Mouse (Mus musculus): Measurements from ENCODE around the gene Esr1. TPM values are rescaled to one million over a fixed set of nuclear protein-coding genes. Genes with fewer than 3 reads are reported as not detected.
"Not testable (repeated sequence)": the region's sequence is repeated elsewhere in the genome, so short reads cannot be mapped to it uniquely, and the experiment has no call there.

Esr1 gene
- 10 to 100 TPM; 30.6 to 39.3 (median 33.9) TPM for total RNA-seq (2022)

DNA sequence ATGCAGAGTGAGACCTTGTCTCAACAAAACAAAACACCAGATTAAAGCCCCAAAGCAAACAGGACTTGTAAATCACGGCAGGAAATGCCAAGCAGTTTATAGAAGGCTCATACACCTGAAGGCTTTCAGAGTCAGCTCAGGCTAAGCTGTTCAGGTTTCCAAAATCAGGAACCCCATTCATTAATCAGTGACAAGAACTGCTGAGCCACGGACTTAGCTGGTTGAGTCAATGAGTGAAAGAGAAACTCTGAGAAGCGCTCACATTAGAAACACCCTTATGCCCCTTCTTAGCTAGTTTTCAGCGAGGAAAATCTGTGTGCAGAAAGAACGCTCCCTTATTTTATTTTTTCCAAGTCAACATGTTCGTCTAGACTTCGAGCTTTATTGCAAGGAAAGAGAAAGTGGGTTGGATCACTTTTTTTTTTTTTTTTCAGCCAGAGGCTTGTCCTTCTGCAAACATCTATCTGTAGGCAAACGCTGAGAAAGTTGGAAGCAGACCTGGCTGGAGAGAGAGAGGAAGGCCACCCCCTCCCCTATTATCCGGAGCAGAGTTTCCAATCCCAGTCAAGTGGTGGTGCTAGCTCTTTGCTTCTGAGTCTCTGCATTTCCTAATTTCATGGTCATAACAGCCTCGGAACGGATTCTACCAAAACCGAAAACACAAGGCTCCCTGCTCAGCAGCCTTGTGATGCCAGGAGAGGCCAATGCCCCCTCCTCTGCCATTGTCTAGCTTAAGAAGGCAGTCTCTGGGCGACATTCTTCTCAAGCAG, at the start of gene Esr1:
Esr1 (plus strand) TSS at position 208 of the 770 bp plus-strand sequence.
- DNase-seq (ENCODE audit: low spot score in 2 of 2) = no peak

DNA sequence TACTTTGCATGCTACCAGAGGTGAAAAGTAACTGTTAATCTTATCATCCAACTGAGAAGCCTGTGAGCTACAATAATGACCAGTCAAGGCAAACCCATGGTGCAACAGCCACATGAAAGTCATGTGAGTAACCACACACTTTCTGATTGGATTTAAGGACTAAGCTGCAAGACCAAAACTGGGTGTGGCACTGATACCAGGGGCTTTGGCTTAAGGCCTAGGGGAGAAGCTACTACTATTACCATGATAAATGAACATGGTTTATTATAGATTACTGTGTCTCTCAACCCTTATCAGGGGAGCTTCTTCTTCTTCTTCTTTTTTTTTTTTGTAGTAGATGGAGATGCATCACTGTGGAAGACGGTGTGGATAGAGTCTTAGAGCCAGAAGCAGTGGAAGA, 46.2 kb upstream of the Esr1 start:
- no peak for DNase-seq (ENCODE audit: low spot score in 2 of 2)

DNA sequence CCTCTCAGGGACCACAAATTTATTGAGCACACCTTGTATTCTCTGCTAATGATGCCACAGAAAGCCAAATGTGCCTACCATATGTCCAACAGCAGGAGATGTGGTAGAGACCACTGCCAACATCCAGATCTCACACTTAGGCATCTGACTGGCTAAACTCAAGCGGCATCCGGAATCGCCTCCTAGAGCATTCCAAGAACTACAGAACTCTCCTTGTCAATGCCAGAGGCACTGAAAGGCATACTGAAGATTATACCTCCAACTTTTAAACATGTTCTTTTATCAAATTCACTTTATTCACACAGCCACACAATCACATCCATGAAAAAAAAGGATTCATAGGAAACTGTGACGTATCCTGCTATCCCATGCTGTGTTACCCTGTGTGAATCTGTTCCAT, 40.6 kb upstream of the Esr1 start:
- no peak for DNase-seq (ENCODE audit: low spot score in 2 of 2)

DNA sequence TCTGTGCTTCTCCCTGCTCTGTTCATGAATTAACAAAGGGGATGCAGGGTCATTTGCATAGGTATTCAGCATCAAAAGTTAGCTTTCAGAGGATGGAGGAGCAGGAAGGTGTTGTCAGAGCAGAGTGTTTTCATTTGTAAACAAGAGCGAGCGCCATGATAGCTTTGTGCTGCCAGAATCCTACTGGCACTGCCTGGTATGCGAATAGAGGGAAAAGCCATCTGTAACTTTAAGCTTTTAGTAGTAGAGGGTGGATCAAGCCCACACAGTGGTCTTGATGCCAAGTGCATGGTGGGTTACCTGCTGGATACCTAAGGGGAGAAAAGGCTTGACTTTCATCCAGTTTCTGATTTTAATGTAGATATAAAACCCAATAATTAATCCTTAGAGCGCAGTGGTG, 40.1 kb upstream of the Esr1 start:
- DNase-seq (ENCODE audit: low spot score in 2 of 2) = no peak

DNA sequence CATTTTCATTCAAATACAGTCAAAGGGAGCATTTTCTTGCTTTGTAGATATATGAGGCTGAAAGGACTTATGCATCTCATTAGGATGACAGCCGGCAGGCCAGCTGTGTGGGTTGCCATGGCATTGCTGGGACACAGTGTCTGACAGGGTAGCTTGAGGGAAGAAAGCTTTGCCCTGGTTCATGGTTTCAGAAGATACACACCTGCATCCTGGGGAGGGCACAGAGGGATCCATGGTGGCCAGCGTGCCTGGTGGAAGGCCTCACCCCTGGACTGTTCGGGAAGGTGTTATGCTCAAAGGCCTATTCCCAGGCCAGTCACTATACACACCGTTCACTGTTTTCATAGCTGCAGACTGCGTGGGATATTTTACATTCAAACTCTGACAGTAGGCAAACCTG, 29.5 kb upstream of the Esr1 start:
- DNase-seq (ENCODE audit: low spot score in 2 of 2) = no peak

DNA sequence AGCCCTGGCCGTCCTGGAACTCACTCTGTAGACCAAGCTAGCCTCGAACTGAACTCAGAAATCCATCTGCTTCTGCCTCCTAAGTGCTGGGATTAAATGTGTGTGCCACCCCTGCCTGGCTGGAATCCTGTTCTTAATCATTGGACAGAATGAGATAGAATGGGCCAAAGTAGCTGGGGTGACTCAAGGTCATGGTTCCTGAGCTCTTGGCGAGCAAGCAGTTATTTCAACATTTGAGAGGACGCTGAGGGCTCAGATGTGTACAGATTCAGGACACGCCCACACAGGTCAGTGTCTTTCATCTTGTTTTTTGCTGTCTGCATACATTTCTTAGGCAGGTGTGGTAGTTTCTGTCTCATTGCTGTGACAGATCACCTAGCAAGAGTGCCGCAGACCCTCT, 24.7 kb upstream of the Esr1 start:
- no peak for DNase-seq (ENCODE audit: low spot score in 2 of 2)

DNA sequence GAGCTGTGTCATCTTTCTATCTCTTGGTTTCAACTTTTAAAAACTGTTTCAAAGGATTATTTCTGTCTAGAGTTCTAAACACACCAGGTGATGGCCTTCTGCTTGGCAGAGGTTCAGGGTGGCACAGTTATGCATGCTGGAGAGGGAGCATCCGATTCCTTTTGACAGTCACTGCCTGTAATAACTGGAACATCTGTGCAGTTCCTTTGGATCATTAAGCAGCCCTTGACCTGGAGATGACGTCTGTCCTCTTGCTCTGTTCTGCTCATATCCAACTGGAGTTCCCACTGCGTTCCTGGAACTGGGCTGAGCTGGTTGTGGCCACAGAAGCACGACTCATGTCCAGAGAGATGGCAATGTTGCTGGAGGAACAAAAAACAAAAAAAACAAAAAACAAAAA, 21.8 kb upstream of the Esr1 start:
- no peak for DNase-seq (ENCODE audit: low spot score in 2 of 2)

DNA sequence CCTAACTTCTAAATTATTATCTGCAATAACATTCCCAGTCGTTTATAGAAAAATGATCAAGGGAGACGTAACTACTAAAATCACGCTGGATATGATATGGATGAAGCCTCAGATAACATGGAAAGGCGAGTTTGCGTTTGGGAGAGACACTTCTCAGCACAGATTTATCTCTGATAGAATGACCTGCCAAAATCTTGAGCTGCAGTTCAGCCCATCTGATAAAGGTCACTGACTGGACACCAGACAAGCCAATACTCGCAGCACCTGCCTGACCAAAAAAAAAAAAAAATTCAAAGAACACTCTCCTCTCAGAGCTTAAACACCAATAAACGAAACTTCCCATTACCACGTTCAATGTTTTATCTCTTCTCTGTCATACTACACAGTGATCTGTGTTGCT, 20.4 kb upstream of the Esr1 start:
- no peak for DNase-seq (ENCODE audit: low spot score in 2 of 2)

DNA sequence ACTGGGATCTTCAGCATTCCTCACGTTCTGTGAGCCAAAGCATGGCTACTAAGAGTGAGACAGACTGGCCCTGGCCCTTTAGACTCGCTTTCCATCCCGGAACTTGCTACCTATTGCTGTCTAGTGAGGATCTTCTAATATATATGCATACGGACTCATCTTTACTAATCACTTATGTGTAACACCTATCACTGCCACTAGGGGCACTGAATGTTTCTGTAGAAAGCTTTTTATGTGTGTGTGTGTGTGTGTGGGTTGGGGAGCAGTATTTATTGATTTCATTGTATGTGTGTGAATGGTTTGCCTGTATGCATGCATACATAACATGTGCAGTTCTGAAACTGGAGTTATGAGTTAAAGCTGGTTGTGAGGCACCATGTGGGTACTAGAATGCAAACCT, 17.6 kb upstream of the Esr1 start:
- no peak for DNase-seq (ENCODE audit: low spot score in 2 of 2)

DNA sequence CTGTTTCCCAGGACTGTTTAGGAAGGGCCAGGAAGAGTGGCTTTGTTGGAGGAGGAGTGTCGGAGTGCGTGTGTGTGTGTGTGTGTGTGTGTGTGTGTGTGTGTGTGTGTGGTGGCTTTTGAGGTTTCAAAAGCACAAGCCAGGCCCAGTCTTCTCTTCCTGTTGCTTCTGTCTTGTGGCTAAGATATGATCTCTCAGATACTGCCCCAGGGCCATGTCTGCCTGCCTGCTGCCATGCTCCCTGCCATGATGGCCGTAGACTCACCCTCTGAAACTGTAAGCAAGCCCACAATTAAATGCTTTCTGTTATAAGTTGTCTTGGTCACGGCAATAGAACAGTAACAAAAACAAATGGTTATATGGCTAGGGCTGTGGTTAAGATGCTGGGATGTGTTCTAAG, 14.2 kb upstream of the Esr1 start:
- no peak for DNase-seq (ENCODE audit: low spot score in 2 of 2)

DNA sequence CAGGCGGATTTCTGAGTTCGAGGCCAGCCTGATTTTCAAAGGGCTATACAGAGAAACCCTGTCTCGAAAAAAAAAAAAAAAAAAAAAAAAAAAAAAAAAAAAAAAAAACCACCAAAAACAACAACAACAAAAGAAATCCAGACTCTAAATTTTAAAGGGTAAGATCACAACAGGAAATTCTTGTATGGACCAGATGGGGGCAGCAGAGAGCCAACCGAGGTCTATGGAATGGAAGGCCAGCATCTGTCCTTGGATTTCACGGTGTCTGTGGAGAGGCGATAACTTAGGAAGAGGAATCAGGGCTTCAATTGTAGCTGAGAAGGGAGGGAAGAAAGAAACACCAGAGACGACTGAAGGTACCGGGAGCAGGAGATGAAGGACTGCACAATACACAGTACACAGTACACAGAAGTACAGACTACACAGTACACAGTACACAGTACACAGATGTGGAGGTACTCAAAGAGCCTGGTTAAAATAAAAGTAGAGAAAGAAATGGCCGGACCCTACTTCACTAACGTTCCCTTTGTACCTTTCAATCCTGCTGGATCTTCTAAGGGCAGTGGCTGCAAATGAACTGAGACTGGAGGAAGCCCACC, 13.1 kb upstream of the Esr1 start:
- peak; percentile 36 to 39 for DNase-seq (ENCODE audit: low spot score in 2 of 2)

DNA sequence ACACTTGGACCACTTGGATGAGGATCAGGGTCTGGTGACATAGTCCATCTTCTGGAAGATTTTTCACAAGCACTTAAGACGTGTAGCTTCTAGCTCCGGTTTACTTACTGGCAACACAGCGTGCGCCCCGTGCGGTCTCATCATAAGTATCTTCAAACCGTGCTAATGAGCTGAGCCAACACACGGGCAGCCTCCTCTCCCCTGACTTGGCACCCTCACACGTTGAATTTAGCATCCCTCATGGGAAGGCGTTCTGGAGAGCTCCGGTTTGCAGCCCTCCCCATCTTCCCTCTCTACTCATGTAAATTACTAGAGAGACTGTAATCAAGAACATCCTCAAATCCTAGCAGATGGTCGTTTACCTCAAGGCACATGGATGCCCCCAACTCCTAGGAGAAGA, 12.5 kb upstream of the Esr1 start:
- DNase-seq (ENCODE audit: low spot score in 2 of 2) = no peak

DNA sequence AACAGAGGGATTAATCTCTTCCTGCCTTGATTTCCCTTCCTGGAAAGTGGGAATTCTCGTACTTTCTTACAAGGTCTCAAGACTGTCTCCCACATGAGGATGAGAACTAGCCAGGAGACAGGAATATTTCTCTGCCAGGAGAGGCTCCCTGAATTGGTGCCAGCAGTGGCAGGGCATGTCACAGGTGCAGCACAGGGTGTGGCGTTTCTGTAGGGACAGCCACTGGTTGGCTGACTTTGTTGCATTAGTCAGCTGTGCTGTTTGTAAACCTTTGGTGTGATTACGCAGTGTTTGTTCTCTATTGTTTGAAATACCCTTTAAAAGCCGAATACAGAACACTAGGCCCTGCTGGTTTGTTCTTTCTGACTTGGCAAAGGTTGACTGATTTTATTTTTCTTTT, 11.8 kb upstream of the Esr1 start:
- no peak for DNase-seq (ENCODE audit: low spot score in 2 of 2)

DNA sequence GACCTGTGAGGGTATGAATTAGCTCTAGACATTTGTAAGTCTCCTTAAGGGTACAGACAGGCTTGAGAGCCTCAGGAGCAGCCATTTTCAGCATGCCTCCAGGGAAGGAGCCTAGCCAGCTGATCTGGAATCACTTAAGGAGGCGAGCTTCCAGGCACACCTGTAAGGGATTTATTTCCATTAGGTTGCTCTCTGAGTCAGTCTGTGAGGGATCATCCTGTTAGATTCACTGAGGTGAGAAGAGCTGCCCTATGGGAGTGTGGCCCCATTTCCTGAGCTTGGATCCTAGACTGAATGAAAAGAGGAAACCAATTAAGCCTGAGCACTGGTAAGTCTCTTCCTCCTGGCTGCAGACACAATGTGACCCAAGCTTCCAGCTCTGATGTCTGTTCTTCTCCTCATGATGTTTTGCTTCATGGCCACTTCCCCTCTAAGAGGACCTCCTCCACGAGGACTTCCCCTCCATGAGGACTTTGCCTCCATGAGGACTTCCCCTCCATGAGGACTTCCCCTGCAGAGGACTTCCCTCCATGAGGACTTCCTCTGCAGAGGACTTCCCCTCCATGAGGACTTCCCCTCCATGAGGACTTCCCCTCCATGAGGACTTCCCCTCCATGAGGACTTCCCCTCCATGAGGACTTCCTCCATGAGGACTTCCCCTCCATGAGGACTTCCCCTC, 10.5 kb upstream of the Esr1 start:
- DNase-seq (ENCODE audit: low spot score in 2 of 2) = no peak

DNA sequence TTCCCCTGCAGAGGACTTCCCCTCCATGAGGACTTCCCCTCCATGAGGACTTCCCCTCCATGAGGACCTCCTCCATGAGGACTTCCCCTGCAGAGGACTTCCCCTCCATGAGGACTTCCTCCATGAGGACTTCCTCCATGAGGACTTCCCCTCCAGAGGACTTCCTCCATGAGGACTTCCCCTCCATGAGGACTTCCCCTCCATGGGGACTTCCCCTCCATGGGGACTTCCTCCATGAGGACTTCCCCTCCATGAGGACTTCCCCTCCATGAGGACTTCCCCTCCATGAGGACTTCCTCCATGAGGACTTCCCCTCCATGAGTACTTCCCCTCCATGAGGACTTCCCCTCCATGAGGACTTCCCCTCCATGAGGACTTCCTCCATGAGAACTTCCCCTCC, 9.8 kb upstream of the Esr1 start:
- DNase-seq (ENCODE audit: low spot score in 2 of 2) = not testable (repeated sequence)

DNA sequence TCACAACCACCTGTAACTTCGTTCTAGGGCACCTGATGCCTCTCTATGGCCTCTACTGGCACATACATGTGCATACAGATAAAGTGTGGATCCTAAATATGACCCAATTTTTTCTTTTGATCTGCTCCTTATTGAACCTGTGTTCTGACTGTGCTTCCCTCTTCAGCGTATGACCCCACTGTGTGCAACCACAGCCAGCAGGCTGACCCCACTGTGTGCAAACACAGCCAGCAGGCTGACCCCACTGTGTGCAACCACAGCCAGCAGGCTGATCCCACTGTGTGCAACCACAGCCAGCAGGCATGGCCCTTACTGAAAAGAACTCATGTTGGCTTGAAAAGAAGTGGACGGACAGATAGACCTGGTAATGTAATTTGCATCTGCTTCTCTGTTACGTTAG, 8.9 kb upstream of the Esr1 start:
- no peak for DNase-seq (ENCODE audit: low spot score in 2 of 2)

DNA sequence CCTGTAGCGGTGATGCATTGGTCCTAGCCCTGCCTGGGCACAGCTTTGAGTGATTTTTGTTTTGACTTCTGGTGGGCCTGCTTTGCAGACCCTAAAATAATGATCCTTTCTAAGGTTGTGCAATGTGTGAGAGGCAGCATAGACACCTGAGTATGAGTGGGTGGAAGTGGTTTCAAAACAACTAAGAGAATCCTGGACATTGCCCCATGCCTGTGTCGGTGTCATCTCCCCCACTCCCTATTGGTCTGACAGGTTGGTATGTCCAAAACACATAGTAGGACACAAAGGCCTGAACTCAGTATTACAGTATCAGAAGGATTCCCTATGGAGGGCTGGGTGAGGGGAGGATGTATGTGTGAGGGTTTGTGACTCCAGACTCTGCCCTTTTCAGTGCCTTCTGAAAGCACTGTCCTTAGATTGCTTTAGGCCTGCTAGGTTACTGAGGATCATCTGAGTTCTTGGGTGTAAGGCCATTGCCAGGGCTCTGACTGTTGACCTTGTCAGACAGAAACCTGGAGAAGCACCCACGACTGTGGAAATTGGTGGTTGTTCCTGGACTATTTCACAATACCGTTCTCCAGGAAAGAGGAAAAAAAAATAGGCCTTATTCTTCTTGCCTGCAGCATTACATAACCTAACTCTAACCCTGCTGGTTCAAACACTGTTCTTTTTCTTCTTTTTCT, 6.7 kb upstream of the Esr1 start:
- DNase-seq (ENCODE audit: low spot score in 2 of 2) = no peak

DNA sequence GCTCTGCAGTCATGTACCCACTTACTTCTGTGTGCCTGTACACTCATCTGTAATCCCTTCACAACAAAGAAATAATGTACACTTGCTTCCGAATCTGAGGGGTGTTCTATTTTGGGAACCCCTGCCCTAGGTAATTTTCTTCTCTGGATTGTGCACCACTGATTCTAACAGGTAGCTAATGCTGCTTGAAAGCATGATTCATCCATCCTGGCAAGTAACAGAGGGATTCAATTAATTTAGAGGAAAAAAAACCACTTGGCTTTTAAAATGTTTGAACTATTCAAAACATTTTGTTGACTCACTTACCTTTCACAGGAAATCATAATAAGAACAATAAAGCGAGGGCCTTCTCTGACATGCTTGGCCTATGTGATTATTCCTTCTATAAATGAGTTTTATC, 1.2 kb upstream of the Esr1 start:
- DNase-seq (ENCODE audit: low spot score in 2 of 2) = no peak

DNA sequence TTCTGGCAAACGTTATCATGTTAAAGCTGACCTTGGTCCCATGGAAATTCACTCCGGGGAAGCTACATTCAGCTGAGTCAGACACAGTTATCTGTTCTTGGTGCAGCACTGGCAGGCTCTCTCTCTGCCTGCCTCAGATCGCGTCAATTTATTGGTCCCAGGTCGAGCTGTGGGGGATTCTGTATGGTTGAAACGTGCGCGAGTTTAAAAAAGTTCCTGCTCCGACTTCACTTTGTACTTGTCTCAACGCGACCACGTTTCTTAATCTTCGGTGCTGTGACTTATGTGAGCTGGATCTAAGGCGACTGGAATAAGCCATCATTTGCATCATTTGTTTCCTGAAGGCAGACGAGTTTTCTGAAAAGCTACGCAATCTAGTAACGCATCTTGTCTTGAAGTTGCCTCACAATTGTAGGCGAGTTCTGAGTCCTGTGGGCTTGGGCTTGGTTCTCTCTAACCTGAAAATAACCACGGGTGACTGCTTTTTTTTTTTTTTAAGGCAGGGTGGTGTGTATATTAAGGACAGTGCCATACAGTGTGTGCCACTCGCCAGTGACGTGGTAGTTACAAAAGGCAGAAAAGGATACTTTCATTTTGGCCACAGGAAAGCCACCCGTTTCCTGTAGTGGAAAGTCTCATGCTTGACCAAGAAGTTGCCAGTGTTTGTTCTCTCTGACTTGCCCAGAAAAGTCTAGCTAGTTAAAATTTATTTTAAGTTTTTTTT, 1.1 kb downstream of the Esr1 start:
- no peak for DNase-seq (ENCODE audit: low spot score in 2 of 2)

DNA sequence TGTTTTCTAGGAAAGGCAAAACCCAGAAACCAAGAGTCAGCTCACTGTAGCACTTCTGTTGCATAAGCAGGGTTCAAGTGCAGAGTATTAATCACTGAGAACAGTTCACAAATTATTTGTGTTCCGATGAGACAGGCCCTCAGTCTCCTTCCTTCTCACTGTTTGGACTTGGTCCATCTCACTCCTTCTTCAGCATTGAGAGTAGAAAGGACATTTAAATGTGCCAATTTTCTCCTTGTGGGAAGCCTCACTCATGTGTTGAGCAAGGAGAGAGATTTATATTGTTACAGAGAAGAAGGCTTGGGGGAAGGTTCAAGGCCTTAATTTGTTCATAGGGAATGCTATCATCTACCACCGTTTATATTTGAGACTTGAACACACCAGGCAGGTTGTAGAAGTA, 6.6 kb downstream of the Esr1 start:
- DNase-seq (ENCODE audit: low spot score in 2 of 2) = no peak

DNA sequence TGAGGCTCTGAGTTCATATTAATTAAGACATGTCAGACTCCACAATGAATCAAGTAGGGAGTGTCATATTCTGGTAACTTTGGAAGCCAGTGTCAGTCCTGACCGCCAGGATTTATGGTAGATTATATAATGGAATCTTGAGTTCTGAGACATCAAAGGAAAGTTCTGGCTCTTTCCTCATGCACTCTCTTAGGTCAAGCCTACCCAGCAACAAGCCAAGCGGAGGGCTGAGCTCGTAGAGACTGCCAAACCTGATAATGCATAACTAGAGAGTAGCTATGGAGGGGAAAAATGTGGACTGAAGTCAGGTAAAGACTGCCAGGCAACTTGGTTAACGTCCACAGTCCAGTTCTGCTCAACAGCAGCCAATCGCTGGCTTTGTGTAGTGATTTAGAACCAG, 7.3 kb downstream of the Esr1 start:
- peak in 1 of 2 experiments; percentile 37 for DNase-seq (ENCODE audit: low spot score in 2 of 2)

DNA sequence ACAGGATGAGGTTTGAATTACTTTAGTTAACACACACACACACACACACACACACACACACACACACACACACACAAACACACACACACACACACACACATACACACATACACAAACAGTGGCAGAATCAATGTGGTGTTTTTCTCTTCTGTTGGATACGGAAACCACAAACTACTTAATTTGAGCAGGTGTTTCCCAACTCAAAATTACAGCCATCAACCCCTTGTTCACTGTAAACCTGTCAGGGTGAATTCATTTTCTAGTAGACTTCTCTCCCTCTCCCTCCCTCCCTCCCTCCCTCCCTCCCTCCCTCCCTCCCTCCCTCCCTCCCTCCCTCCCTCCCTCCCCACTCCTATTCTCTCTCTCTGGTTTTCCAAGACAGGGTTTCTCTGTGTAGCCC, 8.0 kb downstream of the Esr1 start:
- DNase-seq (ENCODE audit: low spot score in 2 of 2) = not testable (repeated sequence)

All from gastrocnemius, adult 8-10 months (tissue).